Mouse (Mus musculus) frontal cortex, postnatal 36 days (tissue): Measurements from ENCODE around the gene Polr3b.

Source experiments
- DNase-seq, 2 experiments: peaks; one replicate each; pipeline ENCODE4 v3.0.0; 2022; ENCODE audit warnings: low spot score in 2 of 2

The Polr3b gene

DNA sequence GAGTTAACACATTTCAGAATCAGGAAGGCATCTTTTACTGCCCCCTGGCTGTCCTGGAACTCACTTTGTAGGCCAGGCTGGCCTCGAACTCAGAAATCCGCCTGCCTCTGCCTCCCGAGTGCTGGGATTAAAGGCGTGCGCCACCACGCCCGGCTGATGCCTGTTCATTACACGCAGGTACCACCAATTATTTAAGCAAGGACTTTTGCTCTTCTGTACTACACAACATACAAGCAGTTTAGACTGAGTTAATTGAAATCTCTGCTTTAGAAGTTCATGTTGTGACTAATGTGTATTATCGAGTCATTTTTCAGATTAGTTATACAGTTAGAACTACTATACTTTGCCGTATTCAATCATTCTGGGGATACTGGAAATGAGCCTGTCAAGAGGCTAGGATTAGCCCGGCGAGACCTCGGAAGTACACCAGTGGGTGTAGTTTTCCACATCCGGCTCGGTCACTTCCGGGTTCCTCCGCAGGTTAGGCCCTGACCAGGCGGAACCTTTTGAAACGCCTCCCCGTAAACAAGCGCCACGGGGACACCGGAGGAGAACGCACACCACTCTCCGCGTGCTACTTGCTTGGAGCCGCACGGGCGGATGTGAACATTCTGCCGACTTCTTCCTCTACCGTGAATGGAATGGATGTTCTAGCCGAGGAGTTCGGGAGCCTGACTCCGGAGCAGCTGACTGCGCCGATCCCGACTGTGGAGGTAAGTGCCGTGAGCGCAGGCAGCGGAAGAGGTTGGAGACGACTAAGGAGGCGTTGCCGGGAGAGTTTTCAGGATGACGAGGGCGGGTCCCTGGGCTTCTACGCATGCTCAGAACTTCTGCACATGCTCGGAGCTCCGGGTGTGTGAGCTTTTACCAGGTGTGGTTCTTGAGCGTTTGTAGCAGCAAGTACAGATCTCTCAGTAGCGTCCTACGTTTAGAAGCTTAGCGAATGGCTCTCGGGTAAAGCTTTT is at the start of gene Polr3b:
Gene Polr3b (plus strand): TSS at position 467 of the 965 bp plus-strand sequence.
- peak; percentile 97 for DNase-seq

DNA sequence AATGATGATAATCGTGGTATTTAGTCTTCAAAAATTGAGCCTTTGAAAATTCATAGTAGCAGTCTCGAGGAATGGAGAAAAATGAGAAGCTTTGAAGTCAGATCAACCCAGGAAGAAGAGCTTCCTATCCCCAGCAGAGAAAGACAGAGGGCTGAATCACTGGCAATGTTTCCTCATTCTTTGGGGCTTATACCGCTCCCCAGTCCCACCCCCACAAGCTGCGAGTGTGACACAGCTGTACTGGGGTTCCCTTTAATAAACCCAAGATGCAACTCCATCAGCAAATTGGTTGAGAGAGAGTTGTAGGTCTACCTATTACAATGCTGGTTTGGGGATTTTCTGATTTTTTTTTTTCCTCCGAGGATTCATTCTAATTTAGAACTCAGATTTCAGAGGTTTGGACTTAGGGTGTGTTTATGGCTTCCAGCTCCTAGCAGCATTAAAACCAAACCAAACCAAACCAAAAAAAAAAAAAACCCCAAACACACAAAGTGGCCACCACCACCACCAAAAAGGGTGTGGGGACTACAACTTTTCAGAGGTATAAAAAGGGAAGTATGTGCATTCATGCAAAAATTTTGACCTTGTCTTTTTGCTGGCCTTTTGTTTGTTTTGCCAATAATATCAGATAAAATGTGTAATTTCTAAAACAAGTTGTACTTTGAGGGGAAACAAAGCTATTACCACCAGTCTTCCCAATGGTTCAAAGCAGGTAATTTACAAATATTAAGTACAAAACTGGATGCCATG is 48.2 kb upstream of the Polr3b start:
- DNase-seq = no peak

DNA sequence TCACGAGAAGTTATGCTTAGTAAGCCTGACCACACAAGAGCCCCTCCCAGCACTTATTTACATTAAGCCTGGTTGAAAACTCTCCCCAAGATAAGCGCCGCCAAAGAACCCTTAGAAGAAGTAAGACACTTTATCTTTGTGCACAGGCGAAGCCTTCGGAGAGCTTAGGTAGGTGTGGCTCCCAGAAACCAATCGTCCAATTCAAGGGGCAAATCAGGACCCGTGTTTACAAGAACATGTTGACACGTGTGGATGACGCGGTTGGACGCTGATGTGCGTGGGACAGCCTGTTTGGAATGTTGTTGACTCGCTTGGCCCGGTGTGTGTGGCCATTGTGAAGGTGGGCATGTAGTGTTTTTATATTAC is 46.1 kb upstream of the Polr3b start:
- no peak for DNase-seq

DNA sequence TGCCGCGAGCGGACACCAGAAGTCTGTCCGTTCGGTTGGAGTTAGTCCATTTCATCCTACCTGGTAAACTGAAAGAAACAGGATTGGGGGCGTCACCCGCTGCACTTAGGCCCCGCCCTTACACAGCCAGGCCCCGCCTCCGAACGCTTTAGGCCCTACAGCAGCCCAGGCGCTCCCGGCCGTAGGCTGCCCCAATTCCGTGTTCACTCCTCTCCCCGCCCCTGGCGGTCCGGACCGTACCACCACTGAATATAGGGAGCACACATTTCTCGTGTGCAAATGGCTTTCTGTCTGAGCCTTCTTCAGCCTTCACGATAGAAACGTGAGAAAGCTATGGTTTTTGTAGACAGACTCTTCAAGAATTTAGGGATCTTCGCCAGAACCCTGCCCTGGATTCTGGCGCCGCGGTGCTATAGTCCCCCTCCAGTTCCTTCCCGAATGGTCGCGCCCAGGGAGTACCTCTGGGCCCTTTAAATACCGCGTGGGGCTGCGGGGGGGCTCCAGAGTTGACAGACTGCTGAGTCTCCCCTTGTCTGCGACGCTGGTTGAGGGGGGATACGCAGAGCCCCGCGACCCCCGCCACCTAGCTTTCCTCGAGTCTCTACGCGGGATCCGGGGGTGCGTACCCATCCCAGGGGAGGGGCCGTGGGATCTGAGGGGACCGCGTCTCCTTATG is 45.6 kb upstream of the Polr3b start, which contains the start of gene Tcp11l2:
Gene Tcp11l2 (plus strand): TSS at position 232 of the 676 bp plus-strand sequence.
- peak; percentile 91 to 94 for DNase-seq

- DNase-seq = peak; percentile 62 to 69
These were observed 44.9 kb upstream of the Polr3b start for GRCm38 (mm10) chr10:84577071-84577727.

GRCm38 (mm10) chr10:84578738-84579137 is 43.4 kb upstream of the Polr3b start:
- DNase-seq = no peak

DNA sequence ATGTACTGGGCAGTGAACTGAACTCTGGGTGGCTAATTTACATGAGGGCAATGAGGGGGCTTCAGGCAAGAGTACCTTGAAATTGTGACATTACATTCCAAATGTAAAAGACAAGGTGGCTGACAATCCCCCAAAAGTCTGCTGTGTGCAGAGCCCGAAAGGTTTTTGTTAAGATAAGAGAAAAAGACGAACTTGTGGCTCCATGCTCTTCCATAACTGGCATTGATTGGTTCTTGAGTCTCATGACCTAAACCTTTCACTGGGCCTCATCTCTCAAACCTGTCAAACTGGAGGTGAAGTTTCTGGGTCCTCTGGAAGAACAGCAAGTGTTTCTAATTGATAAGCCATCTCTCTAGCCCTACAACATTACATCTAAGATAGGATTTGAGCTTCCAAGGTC is 42.6 kb upstream of the Polr3b start:
- DNase-seq = no peak

DNA sequence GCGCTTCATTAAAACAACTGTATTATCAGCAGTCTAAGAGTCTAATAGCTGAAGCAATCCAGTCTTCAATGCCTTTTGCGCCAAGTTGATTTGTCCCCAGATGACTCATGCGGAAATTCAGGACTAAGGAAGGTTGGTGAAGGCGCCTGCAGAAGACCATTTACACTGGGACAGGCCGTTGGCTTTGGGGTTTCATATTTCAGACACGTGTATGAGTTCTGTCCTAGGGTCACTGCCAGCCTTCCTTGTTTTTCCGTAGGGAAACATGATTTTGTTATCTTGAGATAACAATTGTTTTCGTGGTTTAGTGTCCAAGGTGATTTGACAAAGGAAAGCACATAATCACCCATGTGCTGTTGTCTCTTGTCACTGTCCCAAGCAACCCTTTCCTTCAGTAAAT is 40.9 kb upstream of the Polr3b start:
- DNase-seq = no peak

DNA sequence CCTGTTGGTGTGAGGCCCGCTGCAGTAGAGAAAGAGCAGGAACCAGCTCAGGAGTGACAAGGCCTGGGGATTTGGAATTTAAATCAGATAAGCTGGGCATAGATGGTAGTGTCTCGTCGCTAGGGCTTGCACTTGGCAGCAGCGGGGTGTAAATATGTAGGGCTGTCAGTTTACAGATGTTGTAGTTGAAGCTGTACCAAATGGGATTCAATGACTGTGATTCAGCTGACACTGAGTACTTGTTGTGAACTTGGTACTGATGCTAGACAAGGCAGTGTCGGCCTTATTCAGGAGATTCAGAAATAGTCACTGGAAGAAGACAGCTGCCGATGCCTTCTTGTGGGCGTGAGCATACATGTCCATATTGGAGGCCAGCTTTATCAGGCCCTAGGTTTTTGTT is 39.9 kb upstream of the Polr3b start:
- DNase-seq = peak in 1 of 2 experiments; percentile 31

- no peak for DNase-seq
These were observed 37.4 kb upstream of the Polr3b start for GRCm38 (mm10) chr10:84584451-84585293.

GRCm38 (mm10) chr10:84585294-84585650 is 36.8 kb upstream of the Polr3b start:
- no peak for DNase-seq

DNA sequence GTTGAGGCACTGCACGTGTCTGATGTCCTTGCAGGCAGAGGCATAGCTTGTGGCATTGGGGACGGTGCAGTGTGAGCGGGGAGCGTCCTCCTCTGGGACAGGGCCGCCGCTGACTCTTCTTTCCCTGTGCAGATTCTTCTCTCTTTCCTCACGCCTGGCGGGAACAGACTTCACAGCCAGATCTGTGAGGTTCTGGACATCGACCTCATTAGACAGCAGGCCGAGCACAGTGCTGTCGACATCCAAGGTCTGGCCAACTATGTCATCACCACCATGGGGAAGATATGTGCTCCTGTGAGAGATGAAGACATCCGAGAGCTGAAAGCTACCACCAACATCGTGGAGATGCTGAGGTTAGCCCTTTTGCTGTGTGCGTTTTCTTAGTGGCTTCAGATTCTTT is 31.1 kb upstream of the Polr3b start:
- DNase-seq = no peak

GRCm38 (mm10) chr10:84591640-84592148 is 30.4 kb upstream of the Polr3b start:
- no peak for DNase-seq

DNA sequence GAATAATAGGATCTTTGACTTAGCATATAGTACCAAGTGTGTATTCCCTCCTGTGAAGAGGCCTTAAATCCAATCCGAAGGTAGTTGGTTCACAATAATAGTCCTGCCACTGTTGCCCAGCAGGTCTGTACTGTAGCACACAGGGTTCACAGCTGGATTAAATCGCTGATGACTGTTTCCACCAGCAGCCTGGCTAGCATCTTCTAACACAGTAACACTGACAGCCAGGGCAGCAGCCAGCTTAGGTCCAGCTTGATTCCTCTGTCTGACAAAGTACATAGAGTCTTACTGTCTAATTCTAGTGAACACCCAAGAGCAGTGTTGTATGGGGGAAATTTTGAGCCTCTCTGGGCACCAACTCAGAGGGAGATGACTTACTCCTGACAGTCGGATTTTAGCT is 29.3 kb upstream of the Polr3b start:
- DNase-seq = no peak

GRCm38 (mm10) chr10:84597127-84597785 is 24.8 kb upstream of the Polr3b start:
- DNase-seq = no peak

DNA sequence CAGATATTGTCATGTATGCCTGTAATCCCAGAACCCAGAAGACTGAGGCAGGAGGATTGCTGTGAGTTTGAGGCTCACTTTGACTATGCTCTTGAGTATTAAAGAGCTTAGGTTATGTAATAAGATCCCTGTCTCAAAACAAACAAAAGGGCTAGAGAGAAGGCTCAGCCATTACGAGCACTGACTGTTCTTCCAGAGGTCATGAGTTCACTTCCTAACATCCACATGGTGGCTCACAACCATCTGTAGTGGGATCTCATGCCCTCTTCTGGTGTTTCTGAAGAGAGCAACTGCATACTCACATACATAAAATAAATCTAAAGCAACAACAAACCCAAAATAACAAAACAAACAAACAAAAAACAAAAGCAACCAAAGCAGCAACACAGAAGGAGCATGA is 23.9 kb upstream of the Polr3b start:
- no peak for DNase-seq

- DNase-seq = no peak
These were observed 22.0 kb upstream of the Polr3b start for GRCm38 (mm10) chr10:84600136-84600535.

DNA sequence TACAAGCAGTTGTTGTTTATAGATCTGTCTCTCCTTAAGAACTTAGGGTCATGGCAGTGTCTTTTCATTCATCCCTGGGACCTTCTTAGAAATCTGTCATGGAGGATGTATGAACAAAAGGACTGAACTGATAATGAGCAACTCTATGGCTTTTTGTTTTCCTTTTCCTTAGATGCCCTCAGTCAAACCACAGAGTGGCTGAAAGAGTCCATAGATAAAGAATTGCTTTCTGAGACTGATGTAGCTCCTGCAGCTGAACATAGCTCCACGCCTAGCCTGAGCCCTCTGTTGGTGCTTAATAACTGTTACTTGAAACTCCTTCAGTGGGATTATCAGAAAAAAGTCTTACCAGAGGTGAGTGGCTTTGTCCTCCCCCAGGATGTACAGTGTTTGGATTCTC is 17.8 kb upstream of the Polr3b start:
- DNase-seq = no peak

DNA sequence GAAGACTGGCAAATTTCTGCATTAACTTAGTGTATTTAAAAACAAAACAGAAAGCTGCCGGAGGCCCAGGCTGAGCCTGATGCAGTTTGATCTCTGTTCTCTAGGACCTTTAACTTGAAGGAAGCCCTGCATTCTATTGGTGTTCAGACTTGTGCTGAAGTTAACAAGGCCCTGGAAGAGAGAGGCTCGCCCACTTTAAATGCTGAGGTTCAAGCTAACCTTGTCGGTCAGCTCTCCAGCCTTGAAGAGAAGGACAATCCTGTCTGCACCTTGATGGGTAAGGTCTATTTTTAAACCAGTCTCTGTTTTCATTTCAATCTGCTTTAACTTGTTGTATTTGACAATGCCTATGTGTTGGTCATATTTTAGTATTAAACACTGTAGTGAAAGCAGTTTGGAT is 13.7 kb upstream of the Polr3b start:
- DNase-seq = no peak

DNA sequence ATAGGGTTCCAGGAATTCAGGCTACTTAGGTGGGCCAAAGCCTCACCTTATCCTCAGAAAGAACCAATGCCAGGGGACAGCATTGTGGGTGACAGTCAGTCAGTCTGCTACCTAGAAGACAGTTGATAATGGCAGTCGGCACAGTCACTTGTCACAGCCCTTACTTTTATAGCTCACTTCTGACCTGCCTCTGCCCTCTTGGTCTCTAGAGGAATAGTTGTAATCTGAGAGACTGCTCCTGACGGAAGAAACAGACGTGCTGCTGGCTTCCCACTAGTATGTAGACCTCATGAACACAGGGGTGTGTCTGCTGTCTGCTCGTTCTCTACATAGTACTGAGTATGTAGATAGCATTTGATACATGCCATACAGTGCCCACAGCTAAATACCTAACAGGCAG is 11.8 kb upstream of the Polr3b start:
- DNase-seq = no peak
